Mouse (Mus musculus) left cerebral cortex, adult 2 months (tissue): ENCODE measurements around the gene Slc9b1. TPM values are rescaled to one million over a fixed set of nuclear protein-coding genes. Genes with fewer than 3 reads are reported as not detected.

Experiments used
- DNase-seq, 2 experiments: peaks; one replicate each; pipeline ENCODE4 v3.0.0; 2021 to 2022; ENCODE audit warnings: low spot score in 2 of 2, mixed read lengths in 1 of 2; ENCODE audit errors: extremely low spot score in 1 of 2
- H3K27ac ChIP-seq: fragments of 200-600 bp; 2 replicates; pipeline ENCODE4 v1.8.1; 2022
- H3K4me3 ChIP-seq: fragments of 200-600 bp; 2 replicates; pipeline ENCODE4 v1.8.1; 2022
- CTCF ChIP-seq: fragments of 200-600 bp; IDR thresholded peaks from 2 replicates; pipeline ENCODE4 v1.8.1; 2022; ENCODE audit warnings: antibody characterized with exemption, mild to moderate bottlenecking, moderate library complexity
- intact Hi-C: fragments of 180-260 bp; cut with DNase I; formaldehyde crosslinking; loops from one replicate; pipeline ENCODE4 v1.15.1; 2025
- total RNA-seq, 2 experiments: library from RNA; stranded (reverse); gene quantifications; 2 replicates each; pipeline ENCODE4 v1.2.3; 2021

Gene Slc9b1
- total RNA-seq, 2 experiments from 2014 or later, result 0.52 TPM; not detected in 1

- DNase-seq, result no peak
- intact Hi-C loops, result loop anchor here (10.0 kb wide), 1 partner anchor 1900 kb away; the partner anchor contains the start of gene Tet2
- no peak overlapping the region for H3K27ac ChIP-seq
- no peak for TF ChIP-seq CTCF
- H3K4me3 ChIP-seq, result no peak overlapping the region
Measured at GRCm38 (mm10) chr3:135444930-135445329, 97.1 kb downstream of the Slc9b1 start.

Other genes starting within 250 kb of the Slc9b1 start
- gene Cenpe, start 135.5 kb upstream of the Slc9b1 start, total RNA-seq, result 1 to 10 TPM in 1 of 2 experiments, under 1 TPM in 1; 0.91 to 1.4 TPM
- gene Bdh2, start 66.8 kb upstream of the Slc9b1 start, total RNA-seq, result 1 to 10 TPM; 3.2 to 4.0 TPM
- 1 to 10 TPM; 3.8 to 4.0 TPM for gene Slc9b2, start 40.3 kb upstream of the Slc9b1 start, total RNA-seq
- gene Cisd2, start 75.9 kb downstream of the Slc9b1 start, total RNA-seq, result 10 to 100 TPM; 38.7 to 39.3 TPM
- 100 to 1,000 TPM; 225 to 229 TPM for gene Ube2d3, start 90.1 kb downstream of the Slc9b1 start, total RNA-seq
- 10 to 100 TPM in 1 of 2 experiments, 1 to 10 TPM in 1; 8.9 to 15.5 TPM for gene Manba, start 137.6 kb downstream of the Slc9b1 start, total RNA-seq